Mouse (Mus musculus) ovary, postnatal 14 days (tissue): ENCODE data around the gene Msi2.

ENCODE experiments used
- DNase-seq: peaks from one replicate; pipeline ENCODE4 v3.0.0; 2022; ENCODE audit warnings: low spot score

Msi2 gene

DNA sequence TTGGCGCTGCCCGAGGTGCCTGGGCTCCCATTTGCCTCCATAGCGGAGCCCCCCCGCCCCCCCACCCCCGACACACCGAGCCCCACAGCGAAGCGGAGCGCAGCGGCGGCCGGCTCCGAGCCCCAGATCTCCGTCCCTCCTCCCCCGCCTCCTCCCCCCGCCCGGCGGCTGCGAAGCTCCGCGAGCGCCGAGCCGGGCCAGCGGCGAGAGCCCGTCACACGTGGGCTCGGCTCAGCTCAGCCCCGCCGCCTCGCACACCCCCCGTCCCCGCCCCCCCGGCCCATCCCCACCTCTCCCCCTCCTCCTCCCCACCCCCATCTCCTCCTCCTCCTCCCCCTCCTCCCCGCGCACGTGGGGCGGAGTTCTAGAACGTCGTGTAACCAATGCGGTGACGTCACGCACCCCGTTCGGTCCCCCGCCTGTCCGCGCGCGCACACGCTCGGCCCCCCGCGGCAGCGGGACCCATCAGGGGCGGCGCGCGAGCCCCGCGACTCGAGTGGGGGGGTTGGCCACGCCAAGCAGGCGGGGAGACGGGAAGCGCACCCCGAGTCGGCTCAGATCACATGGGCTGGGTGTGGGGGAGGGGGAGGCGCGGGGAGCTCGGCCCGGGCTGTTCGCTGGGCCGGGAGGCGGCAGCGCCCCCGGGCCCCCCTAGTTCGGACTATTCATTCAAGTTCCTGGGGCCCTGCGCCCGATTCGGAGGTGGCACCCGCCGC is at the start of gene Msi2:
TSS of gene Msi2 (minus strand) at position 464 of the 716 bp plus-strand sequence.
- peak; percentile 75 for DNase-seq

GRCm38 (mm10) chr11:88765635-88766034 is 47.3 kb upstream of the Msi2 start:
- DNase-seq, result no peak

GRCm38 (mm10) chr11:88763371-88763770 is 45.1 kb upstream of the Msi2 start:
- DNase-seq, result no peak

- no peak for DNase-seq
Observed at GRCm38 (mm10) chr11:88759501-88759900, 41.2 kb upstream of the Msi2 start.

- no peak for DNase-seq
Observed at GRCm38 (mm10) chr11:88758402-88758801, 40.1 kb upstream of the Msi2 start.

GRCm38 (mm10) chr11:88745306-88745705 is 27.0 kb upstream of the Msi2 start:
- DNase-seq, result no peak

DNA sequence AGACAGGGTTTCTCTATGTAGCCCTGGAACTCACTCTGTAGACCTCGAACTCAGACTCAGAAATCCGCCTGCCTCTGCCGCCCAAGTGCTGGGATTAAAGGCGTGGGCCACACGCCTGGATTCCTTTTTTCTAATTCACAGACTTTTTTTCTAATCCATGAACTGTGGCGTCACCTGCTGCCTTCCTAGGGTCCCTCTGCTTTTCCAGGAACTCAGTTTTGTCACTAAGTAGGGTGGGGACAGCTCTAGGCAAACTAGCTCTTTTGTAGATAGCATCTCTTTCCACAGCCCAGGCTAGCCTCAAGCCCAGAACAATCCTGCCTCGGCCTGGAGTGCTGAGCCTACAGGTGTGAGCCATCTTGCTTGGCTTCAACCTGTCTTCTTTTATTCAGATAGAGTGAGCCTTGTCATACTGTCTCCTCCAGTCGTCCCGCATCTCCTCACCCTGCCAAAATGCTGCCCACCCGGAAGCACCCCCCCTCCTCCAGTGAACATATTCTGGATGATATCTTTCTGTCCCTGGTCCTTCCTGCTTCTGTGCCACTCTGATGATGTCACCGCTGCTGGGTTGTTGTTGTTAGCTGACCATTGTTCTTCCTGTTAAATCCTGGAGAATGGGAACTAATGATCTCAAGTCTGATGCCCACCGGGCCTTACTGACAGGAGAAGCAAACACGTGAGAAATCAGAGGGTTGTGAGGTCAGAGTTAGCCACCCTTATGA is 21.4 kb upstream of the Msi2 start:
- no peak for DNase-seq

- DNase-seq, result no peak
Observed at GRCm38 (mm10) chr11:88729363-88729762, 11.1 kb upstream of the Msi2 start.

DNA sequence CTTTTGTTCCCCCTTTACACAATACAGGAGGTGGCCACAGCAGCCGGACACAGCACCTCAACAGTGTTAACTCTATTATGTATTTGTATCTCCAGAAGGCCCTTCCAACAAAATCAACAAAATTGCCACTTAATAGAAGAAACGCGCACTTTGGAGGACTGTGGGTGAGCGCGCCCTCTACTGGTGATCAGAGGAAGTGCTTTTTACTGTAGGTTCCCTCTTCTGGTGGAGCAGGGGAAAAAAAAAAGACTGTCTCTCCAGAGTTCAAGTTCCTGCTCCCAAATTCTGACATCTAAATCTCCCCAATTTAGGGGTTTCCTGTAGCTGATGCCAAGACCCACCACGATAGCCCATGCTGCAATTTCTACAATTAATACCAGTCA is 10.2 kb upstream of the Msi2 start:
- DNase-seq, result peak; percentile 75

DNA sequence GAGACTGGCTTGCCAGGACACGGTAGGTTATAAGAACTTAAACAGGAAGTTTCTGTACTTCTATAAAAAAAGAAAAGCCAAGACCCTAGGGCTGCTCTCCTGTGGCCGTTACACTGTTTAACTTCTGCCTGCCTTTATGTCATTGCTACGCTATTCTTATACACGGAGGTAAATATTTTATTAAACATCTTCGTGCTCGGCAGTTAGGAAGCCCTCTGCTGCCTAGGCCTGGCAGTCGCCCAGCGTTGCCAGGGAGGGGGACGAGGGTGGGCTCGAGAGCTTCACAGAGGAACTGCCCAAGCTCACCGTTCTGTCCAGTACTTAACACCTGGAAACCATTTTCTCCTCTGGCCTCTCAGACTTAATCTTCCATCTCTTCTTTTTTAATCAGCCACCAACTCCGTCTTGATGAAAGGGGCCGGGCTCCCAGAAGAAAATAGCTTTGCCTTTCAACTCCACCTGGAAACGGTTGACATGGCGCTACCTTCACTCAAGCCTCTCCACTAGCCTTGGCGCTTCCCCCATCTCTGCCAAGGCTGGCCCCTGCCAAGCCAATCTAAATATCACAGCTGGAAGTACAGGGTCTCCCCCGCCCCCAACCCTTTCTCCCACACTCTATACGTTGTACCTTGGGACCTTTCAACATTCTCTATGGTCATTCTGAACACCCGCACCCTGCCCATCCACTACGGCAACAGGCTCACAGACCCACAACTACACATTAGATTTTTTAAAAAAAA is 9.6 kb upstream of the Msi2 start:
- DNase-seq, result no peak

DNA sequence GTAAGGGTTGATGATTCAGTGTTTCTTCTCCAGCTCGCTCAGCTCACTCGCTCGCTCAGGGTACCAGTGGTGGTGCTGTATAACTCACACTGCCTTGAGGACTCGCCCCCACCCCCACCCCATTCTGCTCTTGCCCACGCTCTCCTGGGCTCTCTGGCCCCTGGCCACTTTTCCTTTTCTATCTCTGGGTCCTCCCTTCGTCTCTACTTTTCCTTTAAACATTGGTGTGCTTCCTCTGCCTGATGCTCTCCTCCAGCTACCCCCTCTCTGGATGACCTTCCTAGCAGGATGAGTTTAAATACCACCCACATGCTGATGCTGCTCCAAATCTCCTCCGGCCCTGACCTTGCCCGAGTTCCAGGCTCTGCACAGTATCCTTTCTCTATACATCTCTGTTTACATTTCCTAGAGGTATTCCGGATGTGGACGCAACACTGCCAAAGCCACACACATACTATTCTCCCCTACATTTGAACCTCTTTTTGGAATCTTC is 2.9 kb upstream of the Msi2 start:
- no peak for DNase-seq

- DNase-seq, result no peak
Observed at GRCm38 (mm10) chr11:88720261-88721143, 2.2 kb upstream of the Msi2 start.

GRCm38 (mm10) chr11:88719601-88720000 is 1.3 kb upstream of the Msi2 start:
- DNase-seq, result no peak

DNA sequence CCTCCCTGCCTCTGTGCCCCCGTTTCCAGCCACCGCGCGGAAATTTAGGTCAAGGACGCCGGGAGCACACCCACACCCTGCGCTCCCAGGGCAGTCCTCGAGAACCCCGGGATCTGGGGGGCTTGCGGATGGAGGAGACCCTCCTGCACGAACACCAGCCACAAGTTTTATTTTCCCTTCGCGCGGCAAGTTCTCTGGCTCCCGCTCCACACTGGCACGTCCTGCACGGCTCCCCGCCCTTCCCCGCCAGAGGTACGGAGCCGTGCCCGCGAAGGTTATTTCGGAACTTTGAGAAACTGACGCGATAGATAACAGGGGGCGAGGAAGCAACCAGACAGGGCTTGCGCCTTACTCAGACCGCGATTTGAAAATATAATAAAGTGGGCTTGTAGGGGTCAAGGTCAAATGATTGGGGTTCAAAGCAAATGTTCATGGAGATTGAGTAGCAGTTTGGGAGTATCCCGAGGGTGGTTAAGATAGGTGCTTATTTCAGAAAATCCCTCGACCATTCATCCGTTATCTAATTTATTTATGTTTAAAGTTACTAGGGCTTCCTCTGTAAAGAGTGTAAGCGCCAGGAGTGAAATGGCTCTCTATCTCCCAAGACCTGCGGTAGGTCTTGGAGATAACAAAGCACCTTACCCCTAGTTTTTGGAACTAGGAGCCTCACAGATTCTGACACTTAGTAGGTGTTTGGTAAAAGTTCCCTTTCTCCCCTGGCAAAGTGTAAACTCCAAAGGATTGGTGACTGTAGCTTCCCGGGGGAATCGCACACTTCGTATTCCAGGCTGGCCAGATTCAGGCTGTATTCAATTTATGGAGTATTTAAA is 668 bp upstream of the Msi2 start:
- DNase-seq, result peak; percentile 21

DNA sequence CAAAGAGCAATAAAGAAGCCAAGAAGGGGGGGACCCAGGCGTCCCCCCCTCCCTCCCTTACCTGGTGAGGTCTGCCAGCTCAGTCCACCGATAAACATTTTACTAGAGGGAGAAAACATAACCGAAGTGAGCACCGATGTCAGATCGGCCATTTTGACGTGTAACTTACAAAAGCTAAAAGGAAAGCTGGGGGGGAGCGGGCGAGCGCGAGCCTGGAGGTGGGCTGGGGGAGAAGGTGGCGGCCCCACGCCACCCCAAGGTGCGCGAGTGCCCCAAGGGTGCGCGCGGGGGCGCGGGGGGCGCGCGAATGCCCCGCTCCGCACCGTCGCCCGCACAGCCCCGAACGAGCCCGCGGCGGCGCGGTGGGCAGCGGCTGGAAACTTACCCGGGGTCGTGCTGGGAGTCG is 666 bp downstream of the Msi2 start:
- DNase-seq, result no peak

DNA sequence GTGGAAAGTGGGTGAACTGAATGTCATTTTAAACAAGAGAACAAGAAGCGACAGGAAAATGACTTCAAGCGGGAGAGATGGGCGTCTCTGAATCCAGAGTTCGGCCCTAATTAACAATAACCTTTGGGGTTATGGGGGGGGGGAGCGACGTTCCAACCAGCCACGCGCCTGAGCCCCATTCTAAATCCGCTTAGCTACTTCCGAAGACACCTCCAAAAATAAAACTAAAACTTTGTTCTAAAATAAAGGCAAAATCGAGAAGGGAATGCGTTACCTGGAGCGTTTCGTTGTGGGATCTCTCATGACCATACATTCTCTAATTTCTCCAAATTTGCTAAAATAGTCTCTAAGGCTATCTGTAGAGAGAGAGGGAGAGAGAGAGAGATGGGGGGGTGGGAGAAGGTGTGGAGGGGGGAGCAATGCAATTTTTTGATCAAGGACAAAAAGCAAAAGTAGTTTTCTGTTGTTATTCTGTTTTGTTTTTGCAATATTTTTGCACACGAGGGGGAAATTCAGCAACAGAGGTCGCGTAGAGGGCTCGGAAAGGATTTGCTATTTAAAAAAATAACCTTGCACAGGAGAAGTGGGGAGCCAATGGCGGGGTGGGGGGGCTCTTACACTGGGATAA is 1.2 kb downstream of the Msi2 start:
- no peak for DNase-seq

DNA sequence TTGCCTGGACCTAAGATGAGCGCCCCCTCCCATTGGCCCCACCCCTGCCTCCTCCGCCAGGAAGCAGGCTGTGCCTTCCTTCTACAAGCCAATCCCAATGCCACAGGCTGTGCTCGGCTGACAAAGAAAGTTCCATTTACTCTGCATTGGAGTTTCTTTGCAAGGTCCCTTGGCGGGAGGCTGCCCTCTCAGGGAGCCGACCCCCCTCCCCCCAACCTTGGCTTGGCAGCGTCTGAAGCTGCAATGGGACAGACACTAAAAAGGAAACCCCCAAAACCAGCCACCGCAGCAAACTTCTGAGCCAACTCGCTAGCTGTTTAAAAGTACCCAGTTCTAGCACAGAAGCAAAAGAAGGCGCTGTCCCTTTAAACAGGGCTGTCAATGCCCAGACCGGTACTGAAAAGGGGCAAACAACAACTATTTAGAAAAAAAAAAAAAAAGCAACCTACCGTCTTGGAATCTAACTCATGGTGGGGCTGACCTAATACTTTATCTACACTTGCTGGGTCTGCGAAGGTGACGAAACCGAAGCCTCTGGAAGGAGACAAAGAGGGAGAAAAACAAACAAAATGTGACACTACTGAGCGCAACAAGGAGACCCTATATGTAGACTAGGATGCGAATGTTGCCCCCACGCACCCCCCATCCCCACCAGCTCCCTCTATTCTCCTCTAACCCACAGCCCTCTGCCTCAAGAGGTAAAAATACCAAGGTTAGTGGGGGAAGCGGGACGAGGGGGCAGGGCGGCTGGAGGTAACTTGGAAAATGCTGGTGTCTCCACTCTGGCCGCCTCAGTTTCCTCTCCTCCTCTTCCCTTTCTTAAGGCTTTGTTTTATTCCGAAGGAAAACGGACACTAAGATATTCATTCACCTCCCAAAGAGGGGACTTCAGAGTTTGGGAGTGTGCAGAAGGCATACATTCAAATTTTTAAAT is 2.0 kb downstream of the Msi2 start:
- no peak for DNase-seq

DNA sequence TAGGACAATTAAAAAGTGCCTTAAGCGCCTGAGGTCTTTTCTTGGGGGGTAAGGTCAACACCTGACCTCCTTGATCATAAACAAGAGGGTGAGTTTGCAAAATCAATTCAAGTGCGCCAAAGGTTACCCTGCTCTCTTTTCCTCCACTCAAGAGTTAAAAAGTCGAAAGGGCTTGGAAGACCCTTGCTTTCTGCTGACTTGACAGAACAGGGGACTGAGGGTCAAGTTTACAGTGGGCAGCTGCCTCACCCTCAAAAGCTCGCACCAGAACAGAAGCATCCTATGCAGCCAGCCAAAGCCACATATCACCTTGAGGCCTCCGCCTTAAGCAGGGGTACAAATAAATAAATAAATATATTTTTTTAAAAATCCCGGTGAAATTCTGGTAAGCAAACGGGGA is 3.0 kb downstream of the Msi2 start:
- DNase-seq, result no peak

DNA sequence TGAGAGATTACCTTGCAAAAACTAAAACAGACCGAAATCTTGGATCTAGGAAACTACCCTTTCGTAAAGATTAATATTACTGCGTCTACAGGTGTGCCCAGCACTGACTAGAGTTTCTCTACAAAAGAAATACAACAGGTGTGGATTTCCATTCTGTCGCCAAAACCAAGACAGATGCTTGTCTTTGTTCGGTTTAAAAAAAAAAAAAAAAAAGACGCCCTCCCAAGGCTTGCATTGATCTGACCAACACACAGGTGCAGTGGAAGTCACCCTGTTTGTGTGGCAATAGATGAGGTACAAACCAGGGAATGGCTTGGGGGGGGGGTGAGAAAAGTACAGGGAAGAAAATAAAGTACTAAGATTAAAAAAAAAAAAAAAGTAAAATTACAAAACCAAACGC is 4.2 kb downstream of the Msi2 start:
- DNase-seq, result no peak
